Comparison of ENCODE assay signal across 8 mouse cellular contexts in genomic region chr2:72728699-72729098, GRCm38 (mm10).
DNase-seq lines count a peak whose midpoint lies in the region; ATAC-seq lines count a peak whose summit lies in the region.

No protein-coding gene starts in this region.

- intact Hi-C loops in left cerebral cortex, postnatal 10 days (cut with DNase I): loop anchor here (10.0 kb wide), 1 partner anchor 246 kb away; no protein-coding TSS in a partner anchor

- ATAC-seq in granulocyte monocyte progenitor cell, adult 5-6 weeks (replicated peaks; ENCODE audit: poor library complexity, severe bottlenecking): peak; percentile 79
- no peak for ATAC-seq in activated CD4-positive, CD25-positive, alpha-beta regulatory T cell, adult 4 months

- peak; percentile 31 for DNase-seq in right cerebral cortex, adult 18-20 months
- no peak for DNase-seq in right cerebral cortex, postnatal 25 days
- DNase-seq in WW6 (ENCODE audit: low read depth, low spot score): peak; percentile 26
- peak; percentile 27 for DNase-seq in cerebellum, adult 8-10 months
- DNase-seq in left cerebral cortex, postnatal 10 days (ENCODE audit: extremely low spot score in 1 of 2, low spot score in 2 of 2): peak; percentile 31 to 60
- DNase-seq in retina, embryonic 14.5 days (ENCODE audit: low spot score): peak; percentile 70
